Mouse (Mus musculus) macrophage (primary cell): Measurements from ENCODE around the gene Parvb. TPM values are rescaled to one million over a fixed set of nuclear protein-coding genes. Genes with fewer than 3 reads are reported as not detected.

Experiments used
- H3K27ac ChIP-seq: fragments of 350-480 bp; formaldehyde crosslinking; 2 replicates; pipeline ENCODE4 v1.9.0; 2021
- H3K36me3 ChIP-seq: fragments of 350-480 bp; formaldehyde crosslinking; 2 replicates; pipeline ENCODE4 v1.9.0; 2021; ENCODE audit errors: inconsistent target
- H3K4me3 ChIP-seq: fragments of 350-480 bp; formaldehyde crosslinking; 2 replicates; pipeline ENCODE4 v1.9.0; 2021; ENCODE audit errors: inconsistent target
- H3K79me2 ChIP-seq: fragments of 350-480 bp; formaldehyde crosslinking; 2 replicates; pipeline ENCODE4 v1.9.0; 2021; ENCODE audit errors: inconsistent target
- WGBS: methylation state at CpG from one replicate; pipeline ENCODE4 v1.1.7; 2026; ENCODE audit warnings: inconsistent platforms; ENCODE audit not compliant: missing documents; 5-methylcytosine and 5-hydroxymethylcytosine counted together
- polyA plus RNA-seq: library from polyadenylated mRNA; stranded (reverse); fragments of 250-400 nt; gene quantifications from 3 replicates; pipeline ENCODE4 v1.2.4, GENCODE M21; 2018; ENCODE audit warnings: inconsistent platforms

Gene Parvb
- polyA plus RNA-seq, 1 experiment from 2014 or later: 42.1 TPM

GRCm38 (mm10) chr15:84301641-84302420 lies 70.0 kb downstream of the Parvb start:
- H3K27ac ChIP-seq: no peak overlapping the region
- 87% methylated on average over 8 of the region's 8 CpGs for WGBS
- H3K79me2 ChIP-seq: no peaks in the 10 kb centered on the region
- H3K36me3 ChIP-seq: peaks cover 14% of the 10 kb centered on the region
- H3K4me3 ChIP-seq: no peak overlapping the region

GRCm38 (mm10) chr15:84303264-84303663 lies 71.4 kb downstream of the Parvb start:
- 96% methylated on average over 10 of the region's 10 CpGs for WGBS
- no peaks in the 10 kb centered on the region for H3K79me2 ChIP-seq
- H3K27ac ChIP-seq: no peak overlapping the region
- no peak overlapping the region for H3K4me3 ChIP-seq
- peaks cover 14% of the 10 kb centered on the region for H3K36me3 ChIP-seq

GRCm38 (mm10) chr15:84305333-84305732 lies 73.5 kb downstream of the Parvb start:
- Histone ChIP-seq H3K79me2 (no peaks in the 10 kb centered on the region), H3K4me3 (no peak overlapping the region), H3K36me3 (peaks cover 14% of the 10 kb centered on the region), H3K27ac (no peak overlapping the region)
- whole genome bisulfite sequencing: 91% methylated on average over 9 of the region's 10 CpGs

GRCm38 (mm10) chr15:84310271-84310670 lies 78.4 kb downstream of the Parvb start:
- Histone ChIP-seq H3K79me2 (no peaks in the 10 kb centered on the region), H3K27ac (no peak overlapping the region), H3K4me3 (no peak overlapping the region), H3K36me3 (no peaks in the 10 kb centered on the region)
- WGBS: 88% methylated on average over 11 of the region's 11 CpGs

GRCm38 (mm10) chr15:84311295-84312085 lies 79.6 kb downstream of the Parvb start:
- Histone ChIP-seq H3K36me3 (no peaks in the 10 kb centered on the region), H3K4me3 (no peak overlapping the region), H3K79me2 (no peaks in the 10 kb centered on the region), H3K27ac (no peak overlapping the region)
- 95% methylated on average over 9 of the region's 9 CpGs for WGBS

DNA sequence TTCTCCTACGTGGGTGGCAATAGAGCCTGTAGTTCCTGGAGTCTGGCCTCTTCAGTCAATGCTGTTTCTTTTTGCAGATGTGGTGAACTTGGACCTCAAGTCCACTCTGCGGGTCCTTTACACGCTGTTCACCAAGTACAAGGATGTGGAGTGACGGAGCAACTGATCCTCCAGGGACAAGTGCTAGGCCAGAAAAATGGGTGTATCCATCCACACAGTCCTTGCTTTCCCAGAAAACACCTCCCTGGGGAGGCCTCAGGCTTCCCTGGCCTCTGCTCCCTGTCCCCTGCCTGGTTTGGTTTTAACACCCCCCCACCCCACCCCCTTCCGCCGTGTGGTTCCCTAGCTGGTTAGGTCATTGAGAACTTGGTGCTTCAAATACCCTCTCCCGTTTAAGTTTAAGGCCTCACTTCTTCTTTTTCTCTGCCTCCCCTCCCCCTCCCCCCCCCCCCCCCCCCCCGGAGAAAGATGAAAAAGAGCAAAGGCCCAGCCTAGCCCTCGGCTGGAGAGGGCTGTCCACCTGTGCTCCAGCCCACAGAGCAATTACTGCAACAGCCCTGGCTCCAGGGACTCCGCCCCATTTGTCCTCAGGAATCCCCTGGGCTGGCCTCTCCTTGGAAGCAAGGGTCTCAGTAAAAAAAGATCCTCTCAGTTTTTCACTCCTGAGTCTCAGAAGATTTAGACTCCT lies 81.2 kb downstream of the Parvb start:
- Histone ChIP-seq H3K79me2 (no peaks in the 10 kb centered on the region), H3K4me3 (no peak overlapping the region), H3K36me3 (no peaks in the 10 kb centered on the region), H3K27ac (peak overlapping the region; percentile 86)
- WGBS: 13% methylated on average over 7 of the region's 10 CpGs

DNA sequence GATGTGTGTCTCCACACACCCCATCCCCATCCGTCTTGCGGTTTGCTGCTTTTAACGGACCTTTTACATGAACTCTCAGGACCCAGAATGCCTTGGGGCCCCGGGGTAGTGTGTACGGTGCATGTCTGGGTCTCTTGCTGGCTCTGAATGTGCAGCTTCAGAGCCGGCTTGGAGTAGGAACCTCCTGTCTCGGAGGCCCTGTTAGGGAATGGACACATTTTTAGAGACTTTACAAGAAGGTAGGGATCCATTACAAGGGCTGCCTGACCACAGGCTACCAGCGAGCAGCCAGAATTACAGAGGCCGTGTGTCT lies 81.7 kb downstream of the Parvb start:
- Histone ChIP-seq H3K79me2 (no peaks in the 10 kb centered on the region), H3K4me3 (no peak overlapping the region), H3K36me3 (no peaks in the 10 kb centered on the region), H3K27ac (peak overlapping the region; percentile 86)
- 17% methylated on average over 9 of the region's 9 CpGs for WGBS

DNA sequence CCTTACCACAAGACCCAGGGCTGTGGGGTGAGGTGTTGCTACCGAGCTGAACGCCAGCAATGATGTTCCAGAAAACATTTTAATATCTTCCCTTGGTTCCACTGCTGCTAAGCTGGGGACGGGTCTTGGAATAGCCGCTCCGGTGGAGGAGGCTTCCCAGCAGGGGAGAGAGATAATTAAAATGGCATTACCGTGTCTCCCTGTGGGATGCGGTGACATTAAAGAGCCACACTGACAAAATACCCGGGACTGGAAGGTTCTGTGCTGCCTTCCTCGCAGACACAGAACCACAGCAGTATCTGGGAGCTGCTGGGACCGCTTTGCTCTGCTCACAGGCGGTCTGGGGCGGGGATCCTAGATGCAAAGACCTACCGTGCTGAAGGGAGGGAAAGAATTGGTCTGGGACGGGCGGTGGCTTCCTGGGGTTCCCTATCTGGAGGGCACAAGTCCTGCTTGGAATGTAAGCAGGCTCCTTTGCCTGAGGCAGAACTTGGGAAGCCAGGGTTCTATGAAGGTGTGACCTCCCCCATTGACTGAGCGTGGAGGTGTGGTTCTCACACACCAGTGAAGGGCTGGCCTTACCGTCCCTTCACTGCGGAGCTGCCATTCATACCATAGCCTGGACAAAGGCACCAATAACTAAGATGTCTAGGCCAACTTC lies 82.7 kb downstream of the Parvb start:
- whole genome bisulfite sequencing: 73% methylated on average over 18 of the region's 18 CpGs
- Histone ChIP-seq H3K4me3 (no peak overlapping the region), H3K27ac (peak overlapping the region; percentile 86), H3K79me2 (no peaks in the 10 kb centered on the region), H3K36me3 (no peaks in the 10 kb centered on the region)

DNA sequence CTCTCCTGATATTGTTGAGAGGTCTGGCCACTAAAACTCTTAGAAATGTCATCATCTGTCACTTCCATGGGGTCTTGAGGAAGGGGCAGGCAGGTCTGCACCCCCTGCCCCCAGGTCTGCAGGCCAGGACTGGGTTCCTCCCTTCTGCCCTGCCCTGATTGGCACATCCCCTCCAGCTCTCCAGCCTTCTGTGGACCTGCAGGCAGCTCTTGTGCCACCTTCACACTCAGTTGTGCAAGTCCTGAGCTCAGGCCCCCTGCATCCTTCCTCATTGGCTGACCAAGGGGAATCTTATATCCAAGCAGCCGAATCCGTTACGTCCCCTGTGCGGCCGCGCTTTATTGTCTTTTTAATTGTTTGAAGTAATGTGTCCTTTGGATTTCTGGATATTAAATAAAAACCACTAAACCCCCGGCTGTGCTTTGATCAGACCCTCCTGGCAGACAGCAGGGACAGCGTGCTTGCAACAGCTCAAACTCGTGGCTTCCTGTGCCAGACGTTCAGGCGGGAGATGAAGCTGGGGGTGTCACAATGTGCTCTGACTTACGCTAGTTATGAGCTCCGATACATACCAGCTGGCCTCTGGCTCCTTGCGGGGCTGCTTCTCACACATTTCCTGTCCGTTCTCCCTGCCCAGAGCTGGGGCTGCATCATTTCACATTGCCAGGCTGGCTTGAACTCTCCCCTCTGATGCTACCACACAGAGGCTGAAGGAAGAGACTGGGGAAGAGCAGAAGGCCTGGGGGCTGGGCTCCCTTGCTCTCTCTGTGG lies 83.6 kb downstream of the Parvb start:
- H3K79me2 ChIP-seq: no peaks in the 10 kb centered on the region
- H3K4me3 ChIP-seq: no peak overlapping the region
- WGBS: 18% methylated on average over 11 of the region's 15 CpGs
- H3K36me3 ChIP-seq: no peaks in the 10 kb centered on the region
- peak overlapping the region; percentile 86 for H3K27ac ChIP-seq

GRCm38 (mm10) chr15:84319393-84319792 lies 87.5 kb downstream of the Parvb start:
- no peaks in the 10 kb centered on the region for H3K79me2 ChIP-seq
- no peak overlapping the region for H3K4me3 ChIP-seq
- no peak overlapping the region for H3K27ac ChIP-seq
- WGBS: 100% methylated on average over 4 of the region's 4 CpGs
- H3K36me3 ChIP-seq: no peaks in the 10 kb centered on the region

DNA sequence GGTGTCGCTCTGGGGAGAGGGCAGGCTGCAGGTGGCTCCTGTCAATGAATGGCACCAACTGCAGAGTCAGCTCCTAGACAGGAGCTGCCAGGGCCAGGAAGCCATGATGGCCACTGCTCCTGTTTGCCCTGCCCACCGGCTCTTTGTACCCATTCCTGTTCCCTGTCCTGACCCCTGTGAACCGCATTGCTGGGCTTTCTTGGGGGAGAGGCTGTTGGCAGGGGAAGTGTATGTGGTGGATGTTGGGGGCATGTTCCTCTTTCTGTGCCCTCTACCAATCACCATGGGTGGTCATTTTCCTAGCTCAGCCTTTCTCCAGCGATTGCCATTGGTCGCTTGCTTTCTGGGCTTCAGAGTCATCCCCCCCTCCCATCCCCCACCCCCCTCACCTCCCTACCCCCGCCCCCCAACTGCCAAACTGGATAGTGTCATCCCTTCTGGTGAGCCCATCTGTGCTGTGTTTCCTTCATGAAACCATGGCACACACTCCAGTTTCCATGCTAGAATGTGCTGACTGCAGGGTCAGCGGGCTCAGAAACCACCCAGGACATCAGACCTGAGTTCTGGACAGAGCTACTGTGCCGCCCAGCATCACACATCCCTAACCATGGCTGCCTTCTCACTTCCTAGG lies 89.8 kb downstream of the Parvb start:
- Histone ChIP-seq H3K27ac (peak overlapping the region; percentile 89), H3K4me3 (no peak overlapping the region), H3K36me3 (peaks cover 1% of the 10 kb centered on the region; the same call in 1 of the 2 replicates), H3K79me2 (peaks cover 5% of the 10 kb centered on the region; the same call in 1 of the 2 replicates)
- 10% methylated on average over 8 of the region's 8 CpGs for WGBS

DNA sequence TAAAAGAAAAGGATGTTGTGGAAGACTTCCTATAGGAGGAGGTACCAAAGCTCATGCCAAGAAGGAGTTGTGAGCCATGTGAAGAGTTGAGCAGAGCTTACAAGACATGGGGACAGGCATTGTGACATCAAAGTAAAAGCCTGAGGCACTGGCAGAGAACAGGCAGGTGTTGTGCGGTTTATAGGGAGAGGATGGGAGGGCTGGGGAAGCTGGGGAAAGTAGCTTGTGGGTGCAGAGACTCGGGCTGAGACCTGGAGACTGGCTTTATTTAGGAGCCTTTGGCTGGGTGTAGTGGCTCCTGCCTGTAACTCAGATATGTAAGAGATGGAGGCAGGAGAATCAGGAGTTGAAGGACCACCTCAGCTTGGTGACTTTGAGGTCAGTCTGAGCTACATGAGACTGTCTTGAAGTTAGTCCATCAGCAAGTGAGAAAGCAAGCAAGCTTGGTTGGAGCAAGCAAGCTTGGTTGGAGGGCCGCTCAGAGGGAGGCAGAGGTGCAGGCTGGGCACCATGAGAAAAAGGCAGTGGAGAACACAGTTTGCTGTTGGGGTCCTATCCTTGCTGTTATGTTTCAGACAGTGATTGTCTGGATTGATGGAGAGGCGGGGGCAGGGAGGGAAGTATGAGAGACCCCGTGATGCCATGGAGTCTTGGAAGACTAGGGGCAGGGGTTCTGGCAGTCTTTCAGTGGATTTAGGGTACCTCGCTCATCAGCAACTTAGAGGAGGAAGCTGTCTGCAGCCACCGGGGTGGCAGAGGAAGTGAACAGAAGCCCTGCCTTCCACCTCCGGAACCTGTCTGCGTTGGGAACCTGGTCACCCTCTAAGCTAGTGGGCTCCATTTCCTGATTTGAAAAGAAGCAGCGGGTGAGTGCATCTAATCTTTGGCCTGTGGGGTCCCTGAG lies 92.4 kb downstream of the Parvb start, which contains the start of gene Parvg:
Gene Parvg, plus strand, starts transcription at position 61 of the 904 bp plus-strand sequence.
- Histone ChIP-seq H3K4me3 (peak within 1 kb of the TSS; percentile 82), H3K79me2 (peaks cover 10% of the 10 kb centered on the region; the same call in 1 of the 2 replicates), H3K36me3 (peaks cover 27% of the 10 kb centered on the region), H3K27ac (peak within 1 kb of the TSS; percentile 96)
- 21% methylated on average over 10 of the region's 10 CpGs for WGBS
